Mouse (Mus musculus) cerebellum, adult 2 months (tissue): ENCODE data around the gene Sp4.

Source experiments
- CTCF ChIP-seq: fragments of 200-500 bp; IDR thresholded peaks from 2 replicates; pipeline ENCODE4 v1.5.1; 2011; ENCODE audit warnings: low read depth, mild to moderate bottlenecking, control low read depth, low read length, moderate library complexity, borderline replicate concordance; ENCODE audit not compliant: insufficient read depth
- POLR2A ChIP-seq: fragments of 200-500 bp; IDR thresholded peaks from 2 replicates; pipeline ENCODE4 v1.6.1; 2011; ENCODE audit warnings: low read length, control low read depth, borderline replicate concordance; ENCODE audit not compliant: insufficient read depth

- TF ChIP-seq CTCF (no peak), POLR2A (no peak)
Measured at GRCm38 (mm10) chr12:118281961-118282360, 19.3 kb downstream of the Sp4 start.
